Mouse (Mus musculus) adipose tissue, adult 10 weeks (tissue): ENCODE data around the gene Ypel4. TPM values are rescaled to one million over a fixed set of nuclear protein-coding genes. Genes with fewer than 3 reads are reported as not detected.

Experiments used
- polyA plus RNA-seq: library from polyadenylated mRNA; stranded (reverse); fragments of 350-450 nt; fragmentation: Illumina TruSeq; extraction: RNeasy Lipid Tissue Mini Kit (QIAGEN cat#74804); gene quantifications from one replicate; pipeline ENCODE4 v1.2.3, GENCODE M21; 2014; ENCODE audit warnings: low read depth, low replicate concordance

Gene Ypel4
- polyA plus RNA-seq = 2.2 TPM

DNA sequence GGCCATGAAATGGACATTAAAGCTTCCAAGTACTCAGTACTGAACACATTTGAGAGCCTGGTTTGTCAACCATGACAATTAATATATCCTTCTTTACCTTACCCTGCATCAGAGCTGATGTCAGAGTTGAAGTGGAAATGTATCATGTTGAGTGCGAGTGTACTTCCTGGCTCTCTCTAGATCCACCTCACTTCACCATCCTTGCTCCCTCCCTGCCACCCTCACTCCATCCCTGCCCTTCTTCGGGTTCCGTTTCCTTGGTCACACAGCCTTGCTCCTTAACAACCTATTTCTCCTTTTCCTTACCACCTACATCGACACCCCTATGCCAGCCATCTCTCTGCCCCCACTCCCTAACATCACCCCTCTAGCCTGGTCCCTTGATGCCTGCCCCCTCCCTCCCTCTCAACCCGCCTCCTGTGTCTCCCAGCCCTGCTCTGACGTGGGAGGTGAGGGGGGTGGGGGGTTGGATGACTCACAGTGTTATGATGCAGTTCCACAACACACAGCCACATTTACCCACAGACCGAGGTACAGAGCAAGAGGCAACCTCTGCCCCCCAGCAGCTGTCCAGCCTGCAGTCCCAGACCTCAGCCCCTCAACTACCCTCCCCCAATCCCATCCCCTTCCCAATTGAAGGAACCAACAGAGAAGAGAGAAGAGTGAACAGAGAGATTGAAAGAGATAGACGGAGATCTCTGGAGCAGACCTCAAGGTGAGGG lies at the start of gene Ypel4:
TSS of gene Ypel4 (plus strand) at position 480 of the 722 bp plus-strand sequence.

GRCm38 (mm10) chr2:84714811-84715561 lies 18.9 kb upstream of the Ypel4 start, which contains the start of gene Zdhhc5:
Gene Zdhhc5, minus strand, starts transcription at chr2:84715180.

DNA sequence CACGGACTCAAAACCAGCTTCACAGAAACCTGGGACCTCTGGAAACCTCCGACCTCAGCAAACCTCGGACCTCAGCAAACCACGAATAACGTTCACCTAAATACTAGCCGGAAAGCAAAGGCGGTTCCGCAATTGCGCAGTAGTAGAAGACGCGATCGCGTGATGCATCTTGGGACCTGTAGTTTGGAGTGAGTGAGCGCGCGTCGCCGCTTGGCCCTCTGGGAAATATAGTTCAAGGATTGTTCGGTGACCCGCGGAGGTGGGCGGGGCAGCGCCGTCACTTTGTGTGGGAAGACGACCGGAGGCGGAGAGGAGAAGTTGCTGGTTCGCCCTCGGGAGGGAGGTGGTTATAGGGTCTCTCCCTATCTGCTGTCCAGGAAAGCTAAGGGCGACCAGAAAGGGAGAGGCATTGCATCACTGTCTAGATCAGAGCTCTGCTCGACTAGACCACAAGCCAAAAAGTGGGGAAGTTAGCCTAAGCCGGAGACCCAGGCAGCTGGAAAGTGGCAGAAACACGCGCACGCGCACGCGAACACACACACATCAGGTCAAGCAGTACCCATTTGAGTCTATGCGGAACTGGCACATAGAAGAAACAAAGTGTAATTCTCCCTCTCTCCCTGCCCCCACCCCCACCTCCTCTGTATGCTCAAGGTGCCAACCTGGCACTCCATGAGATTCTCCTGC lies 6.5 kb upstream of the Ypel4 start, which contains the start of gene Clp1:
TSS of gene Clp1 (minus strand) at position 179 of the 687 bp plus-strand sequence.

DNA sequence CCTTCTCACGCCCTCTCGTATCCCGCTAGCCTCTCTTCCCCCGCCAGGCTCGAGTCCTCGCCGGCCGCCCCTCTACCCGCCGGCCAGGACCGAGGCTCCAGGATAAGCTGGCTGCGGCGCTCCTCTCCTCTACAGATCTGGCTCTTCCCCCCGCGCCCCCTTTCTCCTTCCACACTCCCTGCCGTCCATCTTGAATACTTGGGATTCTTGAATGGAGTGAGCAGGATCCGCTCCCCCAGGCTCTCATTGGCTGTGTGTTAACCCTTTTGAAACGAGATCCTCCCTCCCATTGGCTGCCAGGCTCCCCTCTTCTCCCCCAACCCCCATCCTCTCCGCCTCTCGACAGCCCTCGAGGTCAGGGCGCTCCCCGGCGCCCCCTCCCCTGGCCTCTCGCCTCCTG lies 9.7 kb downstream of the Ypel4 start, which contains the start of gene Gm19426:
TSS of gene Gm19426 (minus strand) at position 95 of the 400 bp plus-strand sequence.

DNA sequence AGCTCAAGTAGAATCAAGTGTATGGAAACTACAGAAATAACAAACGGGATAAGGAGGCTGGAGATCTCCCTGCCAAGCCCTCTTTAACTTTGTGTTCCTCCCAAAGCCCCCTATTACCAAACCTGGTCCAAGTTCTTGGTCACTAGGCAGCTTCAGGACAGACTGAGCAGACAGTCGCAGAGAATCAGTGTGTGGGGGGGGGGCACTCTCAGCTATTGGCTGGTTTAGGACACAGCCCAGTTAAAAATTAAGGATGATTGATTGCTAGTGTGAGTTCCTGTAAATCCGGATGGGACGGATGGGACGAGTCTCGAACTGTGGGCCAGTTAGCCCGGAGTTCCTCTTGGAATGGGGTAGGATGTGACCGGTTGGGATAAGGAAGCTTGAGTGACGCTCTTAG lies 41.4 kb downstream of the Ypel4 start, which contains the start of gene Serping1:
TSS of gene Serping1 (minus strand) at position 204 of the 400 bp plus-strand sequence.

Other genes with a start within 250 kb of the Ypel4 start
- 89.6 TPM for gene Ctnnd1, start 83.3 kb upstream of the Ypel4 start, polyA plus RNA-seq
- gene Btbd18, start 75.0 kb upstream of the Ypel4 start, polyA plus RNA-seq = not detected
- gene Selenoh, start 63.3 kb upstream of the Ypel4 start, polyA plus RNA-seq = 38.3 TPM
- gene Gm28635, start 56.0 kb upstream of the Ypel4 start, polyA plus RNA-seq = not detected
- 27.6 TPM for gene Med19, start 55.7 kb upstream of the Ypel4 start, polyA plus RNA-seq
- 86.7 TPM for gene Tmx2, start 54.9 kb upstream of the Ypel4 start, polyA plus RNA-seq
- gene Zdhhc5, start 18.9 kb upstream of the Ypel4 start, polyA plus RNA-seq = 52.8 TPM
- gene Clp1, start 6.7 kb upstream of the Ypel4 start, polyA plus RNA-seq = 16.6 TPM
- gene Gm19426, start 9.6 kb downstream of the Ypel4 start, polyA plus RNA-seq = 4.8 TPM
- 379 TPM for gene Serping1, start 41.4 kb downstream of the Ypel4 start, polyA plus RNA-seq
- gene Ube2l6, start 64.8 kb downstream of the Ypel4 start, polyA plus RNA-seq = 23.1 TPM
- 0.29 TPM for gene Smtnl1, start 88.6 kb downstream of the Ypel4 start, polyA plus RNA-seq
- 27.3 TPM for gene Timm10, start 92.9 kb downstream of the Ypel4 start, polyA plus RNA-seq
- 23.5 TPM for gene Slc43a1, start 104.8 kb downstream of the Ypel4 start, polyA plus RNA-seq
- gene Rtn4rl2, start 152.7 kb downstream of the Ypel4 start, polyA plus RNA-seq = 1.9 TPM
- gene Slc43a3, start 202.5 kb downstream of the Ypel4 start, polyA plus RNA-seq = 81.5 TPM
- not detected for gene Prg2, start 246.4 kb downstream of the Ypel4 start, polyA plus RNA-seq